Mouse (Mus musculus): ENCODE results near the gene Sgce. TPM values are rescaled to one million over a fixed set of nuclear protein-coding genes. Genes with fewer than 3 reads are reported as not detected.

Sgce gene
- polyA plus RNA-seq, 1 experiment from 2014 or later: 53.4 TPM

DNA sequence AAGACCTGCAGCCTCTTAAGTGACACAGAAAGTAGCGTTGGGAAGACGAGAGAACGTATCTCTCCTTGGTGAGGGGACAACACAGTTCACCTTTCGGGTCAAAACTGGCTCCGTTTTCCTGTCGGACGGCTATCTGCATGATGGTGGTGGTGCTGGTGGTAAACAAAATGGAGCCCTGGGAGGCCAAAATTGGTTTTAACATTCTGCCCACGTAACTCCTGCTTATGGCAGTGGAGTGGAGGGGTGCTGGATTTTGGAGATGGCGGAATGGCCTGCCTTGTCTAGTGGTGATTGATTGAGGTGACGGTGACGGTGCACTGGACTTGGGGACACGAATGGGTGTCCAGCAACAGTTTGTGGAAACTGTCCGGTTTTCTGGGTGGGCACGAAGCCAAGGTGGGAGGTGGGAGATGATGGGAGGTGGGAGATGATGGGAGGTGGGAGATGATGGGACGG lies 1.5 kb upstream of the Sgce start:
- Histone ChIP-seq H3K27me3 (ENCODE audit: control insufficient read depth, insufficient read depth, low read length) (no peaks in the 10 kb centered on the region), H3K4me2 (ENCODE audit: low read depth, severe bottlenecking) (peak overlapping the region; percentile 29), H3K4me1 (ENCODE audit: control insufficient read depth, insufficient read depth, low read length) (peaks cover 4% of the 10 kb centered on the region), H3K9ac (ENCODE audit: low read length) (peak overlapping the region; percentile 47), H3K4me3 (ENCODE audit: low read depth, low read length) (peak overlapping the region; percentile 30), H3K9me3 (ENCODE audit: control insufficient read depth, low read length) (peaks cover 5% of the 10 kb centered on the region; the same call in 1 of the 2 replicates), H3K36me3 (ENCODE audit: control insufficient read depth, insufficient read depth, low read length) (no peaks in the 10 kb centered on the region), H3K27ac (replicated peaks; ENCODE audit: low read depth, low read length) (peak overlapping the region; percentile 56; the same call in 1 of the 2 replicates)
- ATAC-seq (ENCODE audit: insufficient number of reproducible peaks, low FRiP score, low TSS enrichment, low read depth): no peak; the same call in 1 of the 2 replicates
- 57% methylated on average over 15 of the region's 15 CpGs for WGBS
- peak; percentile 71 for DNase-seq (ENCODE audit: low spot score)

DNA sequence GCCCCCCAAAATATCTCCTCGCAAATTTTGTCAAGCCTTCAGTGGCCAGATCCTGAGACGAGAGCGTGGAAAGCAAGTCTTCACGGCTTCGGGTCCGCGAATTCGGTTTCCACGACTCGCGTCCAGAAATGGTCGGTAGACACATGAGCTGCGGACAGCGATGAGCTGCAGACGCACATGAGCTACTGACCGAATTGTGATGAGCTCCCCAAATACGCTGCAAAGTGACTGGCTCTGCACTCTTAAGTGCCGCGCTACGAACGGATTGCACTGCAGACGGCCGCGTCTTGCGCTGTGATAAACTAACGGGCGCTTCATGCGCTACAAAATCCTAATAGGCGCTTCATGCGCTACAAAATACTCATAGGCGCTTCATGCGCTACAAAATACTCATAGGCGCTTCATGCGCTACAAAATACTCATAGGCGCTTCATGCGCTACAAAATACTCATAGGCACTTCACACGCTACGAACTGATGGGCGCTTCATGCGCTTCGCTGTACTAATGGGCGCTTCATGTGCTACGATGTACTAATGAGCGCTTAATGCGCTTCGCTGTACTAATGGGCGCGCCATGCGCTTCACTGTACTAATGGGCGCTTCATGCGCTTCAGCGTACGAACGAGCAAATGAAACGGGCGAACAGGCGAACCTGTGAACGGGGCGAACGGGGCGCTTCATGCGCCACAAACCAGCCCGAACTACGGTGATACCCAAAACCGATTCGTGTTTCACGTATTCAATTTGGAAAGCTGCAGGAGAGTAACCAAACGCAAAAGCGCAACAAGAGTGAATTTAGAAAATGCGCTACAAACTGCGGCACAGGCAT lies 884 bp upstream of the Sgce start:
- DNase-seq (ENCODE audit: low spot score): peak; percentile 68
- H3K4me2 ChIP-seq (ENCODE audit: low read depth, severe bottlenecking): peak overlapping the region; percentile 29
- peak overlapping the region; percentile 47 for H3K9ac ChIP-seq (ENCODE audit: low read length)
- peaks cover 5% of the 10 kb centered on the region; the same call in 1 of the 2 replicates for H3K9me3 ChIP-seq (ENCODE audit: control insufficient read depth, low read length)
- no peak for ATAC-seq (ENCODE audit: insufficient number of reproducible peaks, low FRiP score, low TSS enrichment, low read depth)
- H3K27ac ChIP-seq (replicated peaks; ENCODE audit: low read depth, low read length): peak overlapping the region; percentile 56
- H3K36me3 ChIP-seq (ENCODE audit: control insufficient read depth, insufficient read depth, low read length): no peaks in the 10 kb centered on the region
- H3K4me3 ChIP-seq (ENCODE audit: low read depth, low read length): peak overlapping the region; percentile 30
- H3K4me1 ChIP-seq (ENCODE audit: control insufficient read depth, insufficient read depth, low read length): peaks cover 4% of the 10 kb centered on the region
- no peaks in the 10 kb centered on the region for H3K27me3 ChIP-seq (ENCODE audit: control insufficient read depth, insufficient read depth, low read length)
- WGBS: 49% methylated on average over 71 of the region's 71 CpGs

DNA sequence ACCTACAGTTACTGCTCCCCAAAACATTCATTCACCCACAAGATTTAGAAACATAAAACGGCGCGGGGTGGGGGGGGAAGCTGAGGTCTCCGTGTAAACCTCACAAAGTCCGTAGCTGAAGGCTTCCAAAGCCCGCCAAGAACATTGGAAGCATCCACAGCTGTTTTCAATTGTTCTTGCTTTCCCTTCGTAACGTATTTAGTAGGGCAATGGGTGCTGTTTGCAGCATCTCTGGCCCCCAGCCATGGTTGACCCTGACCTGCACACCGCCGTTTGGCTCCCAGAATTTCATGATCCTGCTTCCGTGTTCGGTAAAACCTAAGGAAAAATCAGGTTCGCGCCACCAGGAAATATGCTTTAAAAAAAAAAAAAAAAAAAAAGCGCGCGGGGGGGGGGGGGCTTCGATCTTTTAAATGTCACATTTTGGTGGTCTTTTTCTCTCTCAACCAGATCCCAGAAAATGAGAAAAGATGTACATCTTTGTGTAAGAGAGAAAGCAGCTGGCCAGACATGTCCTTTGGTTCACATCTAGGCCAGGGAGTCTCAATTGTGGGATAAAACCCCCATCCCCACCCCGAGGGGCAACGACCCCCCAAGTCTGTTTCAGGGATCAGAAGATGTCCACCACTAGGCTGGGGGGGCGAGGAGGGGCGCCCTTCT lies 841 bp downstream of the Sgce start:
- peak overlapping the region; percentile 66 for H3K9ac ChIP-seq (ENCODE audit: low read length)
- peak overlapping the region; percentile 78; the same call in 1 of the 2 replicates for H3K27ac ChIP-seq (replicated peaks; ENCODE audit: low read depth, low read length)
- no peaks in the 10 kb centered on the region for H3K27me3 ChIP-seq (ENCODE audit: control insufficient read depth, insufficient read depth, low read length)
- peaks cover 5% of the 10 kb centered on the region; the same call in 1 of the 2 replicates for H3K9me3 ChIP-seq (ENCODE audit: control insufficient read depth, low read length)
- H3K4me3 ChIP-seq (ENCODE audit: low read depth, low read length): peak overlapping the region; percentile 40
- WGBS: 39% methylated on average over 22 of the region's 22 CpGs
- no peak for ATAC-seq (ENCODE audit: insufficient number of reproducible peaks, low FRiP score, low TSS enrichment, low read depth)
- no peaks in the 10 kb centered on the region for H3K36me3 ChIP-seq (ENCODE audit: control insufficient read depth, insufficient read depth, low read length)
- DNase-seq (ENCODE audit: low spot score): peak; percentile 65
- H3K4me1 ChIP-seq (ENCODE audit: control insufficient read depth, insufficient read depth, low read length): peaks cover 6% of the 10 kb centered on the region
- H3K4me2 ChIP-seq (ENCODE audit: low read depth, severe bottlenecking): peak overlapping the region; percentile 44

DNA sequence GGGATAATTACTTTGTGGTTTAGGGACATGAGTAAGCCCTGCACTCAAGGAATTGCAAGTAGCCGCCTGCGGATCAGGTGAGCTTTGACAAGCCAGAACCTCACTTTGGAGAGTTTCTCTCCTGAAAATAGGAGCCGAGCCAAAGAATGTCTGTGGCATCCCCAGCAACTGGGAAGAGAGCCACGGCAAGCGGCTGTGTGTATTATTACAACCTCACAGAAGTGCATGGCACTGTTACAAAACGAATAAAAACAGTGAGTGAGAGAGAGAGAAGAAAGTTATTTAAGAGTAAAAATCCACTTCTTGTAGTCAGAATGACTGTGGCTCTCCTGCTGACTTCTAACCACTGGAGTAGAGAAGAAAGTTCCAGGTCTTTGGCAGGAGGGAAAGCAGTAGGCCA lies 6.5 kb downstream of the Sgce start:
- Histone ChIP-seq H3K4me3 (ENCODE audit: low read depth, low read length) (no peak overlapping the region), H3K9ac (ENCODE audit: low read length) (no peak overlapping the region), H3K27ac (replicated peaks; ENCODE audit: low read depth, low read length) (no peak overlapping the region), H3K4me1 (ENCODE audit: control insufficient read depth, insufficient read depth, low read length) (peaks cover 22% of the 10 kb centered on the region), H3K36me3 (ENCODE audit: control insufficient read depth, insufficient read depth, low read length) (no peaks in the 10 kb centered on the region), H3K4me2 (ENCODE audit: low read depth, severe bottlenecking) (no peak overlapping the region), H3K9me3 (ENCODE audit: control insufficient read depth, low read length) (no peaks in the 10 kb centered on the region), H3K27me3 (ENCODE audit: control insufficient read depth, insufficient read depth, low read length) (no peaks in the 10 kb centered on the region)
- WGBS: 37% methylated on average over 6 of the region's 6 CpGs
- ATAC-seq (ENCODE audit: insufficient number of reproducible peaks, low FRiP score, low TSS enrichment, low read depth) (no peak), DNase-seq (ENCODE audit: low spot score) (peak; percentile 21)

DNA sequence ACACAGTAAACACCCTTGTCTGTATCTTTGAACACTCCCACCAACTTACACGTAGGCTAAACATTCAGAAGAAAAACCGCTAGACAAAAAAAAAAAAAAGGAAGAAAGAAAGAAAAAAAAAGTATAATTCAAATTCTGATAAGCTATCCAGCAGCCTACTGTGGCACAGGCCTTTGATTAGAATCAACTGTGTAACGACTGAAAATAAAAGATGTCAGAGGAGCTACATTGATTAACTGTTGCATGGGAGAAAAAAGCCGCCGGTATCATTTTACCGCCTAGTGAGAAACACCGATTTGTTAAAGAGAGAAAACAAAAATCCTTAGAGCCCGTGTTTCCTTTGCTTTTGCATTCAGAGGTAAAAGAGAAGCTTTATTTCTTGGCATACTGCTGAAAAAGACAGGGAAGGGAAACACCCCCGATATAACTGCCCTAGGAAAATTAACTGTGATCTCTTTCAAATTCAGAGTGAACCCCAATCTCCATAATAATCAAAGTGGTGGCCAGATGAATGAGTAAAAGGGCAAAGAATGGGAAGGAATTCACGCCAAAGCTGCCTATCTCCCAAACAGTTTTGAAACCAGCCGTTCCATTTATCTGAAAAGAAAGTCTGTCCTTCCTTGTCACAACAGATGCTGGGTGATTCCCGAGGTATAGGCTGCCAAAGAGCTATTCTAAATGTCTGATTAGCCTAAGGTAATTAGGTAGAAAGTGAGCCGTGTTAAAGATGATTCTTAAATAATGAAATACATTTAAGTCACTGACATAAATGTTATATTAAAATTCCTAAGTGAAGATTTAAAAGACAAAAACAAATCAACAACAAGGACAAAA lies 7.3 kb downstream of the Sgce start:
- H3K9me3 ChIP-seq (ENCODE audit: control insufficient read depth, low read length): no peaks in the 10 kb centered on the region
- DNase-seq (ENCODE audit: low spot score) (peak; percentile 19), ATAC-seq (ENCODE audit: insufficient number of reproducible peaks, low FRiP score, low TSS enrichment, low read depth) (no peak)
- 13% methylated on average over 13 of the region's 13 CpGs for WGBS
- H3K27ac ChIP-seq (replicated peaks; ENCODE audit: low read depth, low read length): no peak overlapping the region
- no peak overlapping the region for H3K4me3 ChIP-seq (ENCODE audit: low read depth, low read length)
- H3K9ac ChIP-seq (ENCODE audit: low read length): no peak overlapping the region
- peaks cover 22% of the 10 kb centered on the region for H3K4me1 ChIP-seq (ENCODE audit: control insufficient read depth, insufficient read depth, low read length)
- H3K27me3 ChIP-seq (ENCODE audit: control insufficient read depth, insufficient read depth, low read length): no peaks in the 10 kb centered on the region
- no peak overlapping the region for H3K4me2 ChIP-seq (ENCODE audit: low read depth, severe bottlenecking)
- no peaks in the 10 kb centered on the region for H3K36me3 ChIP-seq (ENCODE audit: control insufficient read depth, insufficient read depth, low read length)

DNA sequence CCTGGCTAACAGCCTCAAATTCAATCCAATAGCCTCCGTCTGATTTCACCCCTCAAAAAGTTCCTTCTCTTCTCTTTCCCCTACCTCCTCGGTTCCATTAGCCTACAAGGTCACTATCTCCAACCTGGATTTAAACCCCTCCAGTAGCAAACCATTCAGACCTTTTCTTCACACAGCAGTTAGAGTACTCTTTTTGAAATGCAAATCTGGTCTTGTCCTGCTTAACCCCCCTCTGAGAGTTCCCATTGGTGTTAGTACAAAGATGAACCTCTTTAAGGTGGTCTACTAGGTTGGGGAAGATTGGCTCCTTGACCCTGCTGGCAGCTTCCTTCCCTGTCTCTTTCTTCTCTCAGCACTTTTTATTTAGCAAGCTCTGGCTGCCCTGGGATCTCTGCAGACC lies 8.3 kb downstream of the Sgce start:
- 17% methylated on average over 2 of the region's 2 CpGs for WGBS
- Histone ChIP-seq H3K9ac (ENCODE audit: low read length) (no peak overlapping the region), H3K27ac (replicated peaks; ENCODE audit: low read depth, low read length) (no peak overlapping the region), H3K4me1 (ENCODE audit: control insufficient read depth, insufficient read depth, low read length) (peaks cover 22% of the 10 kb centered on the region), H3K36me3 (ENCODE audit: control insufficient read depth, insufficient read depth, low read length) (no peaks in the 10 kb centered on the region), H3K4me2 (ENCODE audit: low read depth, severe bottlenecking) (no peak overlapping the region), H3K9me3 (ENCODE audit: control insufficient read depth, low read length) (no peaks in the 10 kb centered on the region), H3K4me3 (ENCODE audit: low read depth, low read length) (no peak overlapping the region), H3K27me3 (ENCODE audit: control insufficient read depth, insufficient read depth, low read length) (no peaks in the 10 kb centered on the region)
- DNase-seq (ENCODE audit: low spot score) (peak; percentile 22), ATAC-seq (ENCODE audit: insufficient number of reproducible peaks, low FRiP score, low TSS enrichment, low read depth) (no peak)

DNA sequence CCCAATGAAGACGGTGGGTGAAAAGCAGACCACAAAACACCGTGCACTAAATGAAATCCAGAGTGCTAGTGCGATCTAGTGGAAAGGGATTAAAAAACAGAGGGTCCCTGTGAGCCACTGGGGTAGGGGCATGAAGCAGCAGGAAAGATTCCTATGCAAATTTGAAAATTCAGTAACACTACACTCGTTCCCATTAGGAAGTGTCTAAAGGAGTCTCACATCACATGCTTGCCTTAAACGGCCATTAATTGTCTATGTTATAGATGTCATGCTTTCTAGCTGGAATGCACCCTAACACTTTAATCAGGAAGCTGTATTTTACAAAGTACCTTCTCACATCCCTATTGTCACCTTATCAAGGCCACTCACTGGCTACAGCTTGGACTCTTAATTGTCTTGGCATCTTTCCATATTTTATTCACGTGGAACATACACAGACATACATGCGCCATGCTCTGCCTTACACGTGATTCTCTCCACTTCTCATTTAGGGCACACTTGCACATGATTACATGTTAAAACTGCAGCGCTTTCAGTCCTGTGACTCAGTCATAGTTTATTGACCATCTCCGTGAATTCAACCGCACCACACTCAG lies 8.9 kb downstream of the Sgce start:
- Histone ChIP-seq H3K9me3 (ENCODE audit: control insufficient read depth, low read length) (no peaks in the 10 kb centered on the region), H3K27ac (replicated peaks; ENCODE audit: low read depth, low read length) (no peak overlapping the region), H3K4me1 (ENCODE audit: control insufficient read depth, insufficient read depth, low read length) (peaks cover 22% of the 10 kb centered on the region), H3K27me3 (ENCODE audit: control insufficient read depth, insufficient read depth, low read length) (no peaks in the 10 kb centered on the region), H3K36me3 (ENCODE audit: control insufficient read depth, insufficient read depth, low read length) (no peaks in the 10 kb centered on the region), H3K4me2 (ENCODE audit: low read depth, severe bottlenecking) (no peak overlapping the region), H3K4me3 (ENCODE audit: low read depth, low read length) (no peak overlapping the region), H3K9ac (ENCODE audit: low read length) (no peak overlapping the region)
- WGBS: 35% methylated on average over 11 of the region's 11 CpGs
- peak; percentile 24 for DNase-seq (ENCODE audit: low spot score)
- ATAC-seq (ENCODE audit: insufficient number of reproducible peaks, low FRiP score, low TSS enrichment, low read depth): no peak

DNA sequence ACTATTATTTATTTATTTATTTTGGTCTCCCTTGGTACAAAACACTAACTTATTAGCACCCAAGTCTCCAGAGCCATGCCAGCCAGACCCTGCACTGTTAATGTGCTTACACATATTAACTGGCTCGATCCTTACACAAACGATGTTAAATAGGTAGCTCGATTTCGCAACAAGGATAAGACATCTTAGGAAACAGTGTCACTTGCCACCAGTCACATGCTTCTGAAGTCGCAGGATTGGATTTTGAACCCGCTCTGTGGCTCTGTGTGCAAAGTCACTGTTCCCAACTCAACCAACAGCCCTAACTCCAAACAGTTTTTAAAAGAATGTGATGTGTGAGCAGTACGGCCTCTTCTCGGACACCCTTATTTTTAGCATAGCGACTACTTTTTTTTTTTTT lies 10.6 kb downstream of the Sgce start:
- no peak for ATAC-seq (ENCODE audit: insufficient number of reproducible peaks, low FRiP score, low TSS enrichment, low read depth)
- WGBS: 88% methylated on average over 9 of the region's 9 CpGs

More for the DNA sequence above, 10.6 kb downstream of the Sgce start:
- Histone ChIP-seq H3K36me3 (ENCODE audit: control insufficient read depth, insufficient read depth, low read length) (no peaks in the 10 kb centered on the region), H3K4me3 (ENCODE audit: low read depth, low read length) (no peak overlapping the region), H3K4me2 (ENCODE audit: low read depth, severe bottlenecking) (no peak overlapping the region), H3K9me3 (ENCODE audit: control insufficient read depth, low read length) (no peaks in the 10 kb centered on the region), H3K27ac (replicated peaks; ENCODE audit: low read depth, low read length) (no peak overlapping the region), H3K4me1 (ENCODE audit: control insufficient read depth, insufficient read depth, low read length) (peaks cover 20% of the 10 kb centered on the region), H3K9ac (ENCODE audit: low read length) (no peak overlapping the region), H3K27me3 (ENCODE audit: control insufficient read depth, insufficient read depth, low read length) (no peaks in the 10 kb centered on the region)
- peak; percentile 18 for DNase-seq (ENCODE audit: low spot score)

Data from limb, embryonic 11.5 days (tissue).